Mouse (Mus musculus) ES-Bruce4 (cell line): ENCODE data around the gene Ppp2r2c.

Experiments
- CTCF ChIP-seq: IDR thresholded peaks from one replicate; pipeline ENCODE4 v1.8.1; 2011; ENCODE audit warnings: low read depth, low read length
- POLR2A ChIP-seq: IDR thresholded peaks from one replicate; pipeline ENCODE4 v1.8.1; 2011; ENCODE audit warnings: low read length; ENCODE audit not compliant: insufficient read depth

DNA sequence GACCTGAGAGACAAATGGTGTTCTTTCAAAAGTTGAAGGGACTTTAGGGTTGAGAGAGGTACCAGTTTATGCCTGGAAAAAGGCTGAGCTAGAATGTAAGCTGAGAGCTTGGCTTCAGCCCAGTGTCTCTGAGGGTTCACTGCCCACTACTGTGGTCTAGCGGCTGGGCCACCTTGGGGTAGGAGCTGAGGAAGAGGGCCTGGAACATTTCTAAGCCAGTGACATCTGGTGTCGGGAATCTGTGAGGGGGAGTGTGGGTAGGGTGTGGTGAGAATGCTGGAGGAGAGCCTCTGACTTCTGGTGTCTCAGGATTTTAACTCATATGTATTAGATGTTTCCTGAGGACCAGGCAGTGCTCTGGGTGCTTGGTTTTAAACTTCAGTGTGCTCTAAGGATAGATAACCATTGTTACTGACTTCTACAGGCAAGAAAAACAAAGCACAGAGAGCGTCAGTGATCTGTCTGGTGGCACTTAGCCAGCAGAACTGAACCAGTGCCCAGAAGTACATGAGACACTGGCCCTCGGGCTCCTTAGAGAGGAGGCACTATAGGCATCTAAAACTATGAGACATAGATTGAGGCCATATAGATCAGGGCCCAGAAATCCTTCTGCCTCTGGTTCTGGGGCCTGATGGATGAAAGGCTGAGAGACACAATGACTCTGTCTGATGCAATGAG, 23.6 kb downstream of the Ppp2r2c start:
- no peak for TF ChIP-seq CTCF
- TF ChIP-seq POLR2A: no peak
